Mouse (Mus musculus) retina, embryonic 14.5 days (tissue): ENCODE data around the gene Hmg20a.
A peak's percentile ranks its signal among the peaks of the same experiment; 100 is the strongest.

Experiments
- DNase-seq: peaks from one replicate; pipeline ENCODE4 v3.0.0-alpha.2; 2015; ENCODE audit warnings: low spot score

Hmg20a gene

GRCm38 (mm10) chr9:56439699-56440098 is 21.3 kb downstream of the Hmg20a start:
- no peak for DNase-seq

GRCm38 (mm10) chr9:56451570-56451969 is 33.2 kb downstream of the Hmg20a start:
- no peak for DNase-seq

DNA sequence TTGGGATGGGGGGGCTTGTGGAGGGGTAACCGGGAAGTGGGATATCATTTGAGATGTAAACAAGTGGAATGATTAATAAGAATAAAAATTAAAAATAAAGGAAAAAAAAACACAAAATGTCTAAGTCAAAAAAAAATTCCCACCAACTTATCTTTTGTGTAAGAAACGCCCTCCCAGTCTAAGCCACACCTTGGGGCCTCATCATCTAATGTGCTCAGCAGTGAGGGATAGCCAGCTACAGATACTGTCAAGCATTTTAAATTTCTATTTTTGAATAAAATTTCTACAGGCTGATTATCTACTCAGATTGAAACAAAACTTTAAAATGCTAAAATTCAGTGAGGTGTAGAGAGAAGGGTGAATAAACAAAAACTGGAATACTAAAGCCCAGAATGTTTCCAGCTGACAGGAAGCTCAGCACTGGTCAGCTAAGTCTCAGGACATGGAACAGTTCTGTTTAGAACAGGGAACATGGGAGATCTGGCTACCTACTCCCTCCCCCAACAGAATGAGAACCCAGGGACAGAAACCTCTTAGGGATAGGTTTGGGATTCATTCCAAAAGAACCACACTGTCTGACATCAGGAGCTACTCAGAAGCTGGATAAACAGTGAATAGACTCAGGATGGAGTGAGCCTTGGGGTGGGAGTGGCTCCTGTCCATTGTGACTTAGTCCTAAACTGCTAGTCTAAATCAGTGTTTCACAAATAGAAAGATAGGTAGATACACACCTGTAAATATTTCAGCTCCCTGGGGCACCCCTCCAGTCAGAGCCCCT is 34.8 kb downstream of the Hmg20a start:
- DNase-seq, result no peak

DNA sequence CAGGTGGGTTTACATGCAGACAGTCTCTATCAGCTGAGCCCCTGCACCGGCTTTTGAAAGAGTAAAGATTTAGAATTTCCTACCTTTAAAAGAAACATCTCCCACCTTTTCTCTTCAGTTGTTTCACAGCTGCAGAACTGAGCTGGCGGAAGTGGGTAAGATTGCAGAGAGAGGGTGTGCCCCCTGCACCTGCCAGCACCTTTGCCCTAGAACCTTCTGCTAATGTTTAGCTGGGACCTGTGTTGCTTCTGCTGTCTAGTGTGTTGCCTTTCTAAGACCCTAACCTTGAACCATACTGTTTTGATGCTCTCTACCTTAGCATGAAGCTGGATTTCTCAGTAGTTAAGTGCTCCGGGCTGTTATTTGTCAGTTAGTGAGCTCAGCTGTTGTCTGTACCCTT is 38.0 kb downstream of the Hmg20a start:
- no peak for DNase-seq

DNA sequence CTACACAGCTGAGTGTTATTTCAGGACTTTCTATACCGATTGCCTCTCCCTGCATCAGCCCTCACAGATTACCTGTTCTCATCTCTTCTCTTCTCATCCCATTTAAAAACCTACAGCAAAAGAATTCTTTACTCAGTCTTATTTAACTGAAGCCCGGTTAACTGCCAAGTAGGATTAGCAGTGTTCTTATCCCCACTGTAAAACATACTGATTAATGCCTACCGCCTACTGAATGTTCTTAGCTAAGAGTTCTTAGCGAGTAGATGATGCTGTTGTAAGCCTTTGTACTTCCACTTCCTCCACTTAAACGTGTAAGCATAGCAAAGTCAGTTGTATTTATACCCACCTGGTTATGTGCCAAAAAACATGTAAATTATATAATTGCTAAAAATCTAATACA is 42.6 kb downstream of the Hmg20a start:
- DNase-seq, result no peak

DNA sequence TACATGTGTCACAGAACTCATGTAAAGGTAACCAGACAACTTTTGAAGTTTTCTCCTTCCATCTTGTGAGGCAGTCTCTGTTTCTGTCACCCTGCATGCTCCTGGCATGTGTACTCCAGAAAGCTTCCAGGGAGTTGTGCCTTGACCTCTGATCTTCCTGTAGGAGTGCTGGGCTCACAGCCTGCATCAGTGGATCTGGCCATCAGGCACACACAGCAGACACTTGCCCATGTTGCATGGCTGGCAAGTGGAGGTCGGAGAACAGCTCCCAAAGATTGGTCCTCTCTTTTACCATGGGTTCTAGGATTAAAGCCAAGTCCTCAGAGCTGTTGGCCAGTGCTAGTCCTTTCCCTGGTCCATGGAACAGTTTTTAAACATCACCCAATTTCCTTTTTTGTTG is 44.2 kb downstream of the Hmg20a start:
- DNase-seq, result no peak

GRCm38 (mm10) chr9:56463046-56463445 is 44.6 kb downstream of the Hmg20a start:
- DNase-seq, result no peak

GRCm38 (mm10) chr9:56463686-56464515 is 45.5 kb downstream of the Hmg20a start:
- DNase-seq, result no peak

GRCm38 (mm10) chr9:56464863-56465654 is 46.6 kb downstream of the Hmg20a start:
- DNase-seq, result peak; percentile 12

DNA sequence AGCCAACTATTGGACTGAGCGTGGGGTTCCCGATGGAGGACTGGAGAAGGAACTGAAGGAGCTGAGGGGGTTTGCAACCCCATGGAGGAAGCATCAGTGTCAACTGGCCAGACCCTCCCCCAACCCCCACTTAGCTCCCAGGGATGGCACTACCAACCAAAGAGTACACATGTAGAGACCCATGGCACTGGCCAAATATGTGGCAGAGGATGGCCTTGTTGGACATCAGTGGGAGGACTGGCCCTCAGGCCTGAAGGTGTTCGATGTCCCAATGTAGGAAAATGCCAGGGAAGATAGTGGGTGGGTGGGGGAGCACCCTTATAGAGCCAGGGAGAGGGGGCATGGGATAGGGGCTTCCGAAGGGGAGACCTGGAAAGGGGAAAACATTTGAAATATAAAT is 47.8 kb downstream of the Hmg20a start:
- no peak for DNase-seq

DNA sequence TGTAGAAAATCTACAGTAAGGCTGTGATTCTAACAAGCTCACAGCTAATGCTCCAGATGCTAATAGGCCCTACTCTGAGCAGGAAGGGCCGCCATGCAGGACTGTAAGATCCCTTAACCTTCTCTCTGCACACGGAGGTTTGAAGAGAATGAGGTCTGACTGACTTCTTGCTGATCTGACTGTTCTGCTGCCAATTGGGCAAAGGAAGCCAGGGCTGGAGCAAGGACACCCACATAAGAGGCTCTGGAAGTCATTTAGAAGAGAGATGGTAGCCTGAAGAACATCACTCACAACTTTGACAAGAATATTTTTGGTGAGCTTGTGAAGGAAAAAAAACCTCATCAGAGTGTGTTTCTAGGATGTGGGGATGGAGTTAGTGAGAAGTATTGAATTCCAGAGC is 51.2 kb downstream of the Hmg20a start:
- no peak for DNase-seq

DNA sequence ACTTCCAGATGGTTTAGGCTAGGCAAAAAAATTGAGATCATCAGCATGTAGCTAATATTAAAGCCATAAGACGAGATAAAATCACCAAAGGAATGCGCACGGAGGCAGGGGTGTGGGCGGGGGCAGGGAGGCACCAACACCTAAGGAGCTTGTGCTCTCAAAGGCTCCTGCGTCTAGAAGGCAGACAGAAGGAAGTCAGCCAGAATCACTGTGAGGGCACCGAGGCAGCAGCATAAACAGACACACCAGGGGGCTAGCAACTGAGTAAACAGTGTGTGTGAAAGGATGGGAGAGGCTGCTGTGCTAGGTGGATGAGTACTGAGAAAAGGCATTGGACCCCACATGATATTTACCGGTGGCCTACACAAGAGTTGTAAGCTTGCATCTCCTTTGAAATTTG is 51.9 kb downstream of the Hmg20a start:
- no peak for DNase-seq

GRCm38 (mm10) chr9:56478975-56479647 is 60.7 kb downstream of the Hmg20a start:
- no peak for DNase-seq

DNA sequence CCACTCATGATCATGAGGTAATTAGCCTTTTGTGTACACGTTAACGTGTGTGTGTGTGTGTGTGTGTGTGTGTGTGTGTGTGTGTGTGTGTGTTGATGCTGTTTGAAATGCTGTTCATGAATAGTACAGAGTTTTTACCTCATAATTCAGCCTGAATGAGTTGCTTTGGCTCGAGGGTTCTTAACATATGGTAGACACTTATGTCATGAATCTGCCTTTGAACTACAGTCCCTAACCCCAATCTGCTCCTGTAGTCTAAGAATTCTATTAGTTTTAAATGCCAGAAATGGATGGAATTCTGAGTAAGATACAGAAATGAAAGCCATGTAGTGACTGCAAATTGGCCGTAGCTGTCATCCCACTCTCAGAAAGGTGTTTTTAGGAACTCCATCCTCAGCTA is 64.2 kb downstream of the Hmg20a start:
- DNase-seq, result no peak

DNA sequence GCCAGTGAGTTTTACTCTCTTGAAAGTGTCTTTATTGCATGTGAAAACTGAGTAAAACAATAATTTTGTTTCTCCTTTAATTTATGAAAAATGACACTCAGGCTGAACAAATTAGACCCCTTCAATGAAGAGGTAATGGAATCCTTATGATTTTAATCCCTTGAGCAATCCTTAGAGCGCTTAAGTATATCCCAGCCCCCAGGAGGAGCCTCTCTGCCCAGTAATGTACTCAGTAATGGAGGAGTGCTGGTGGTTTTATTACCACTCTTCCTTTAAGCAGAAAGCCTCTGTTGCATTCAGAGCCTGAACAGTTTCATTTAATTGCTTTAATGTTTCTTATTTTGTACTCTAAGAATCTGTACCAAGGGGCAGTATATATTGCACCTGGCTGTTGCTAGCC is 67.0 kb downstream of the Hmg20a start:
- DNase-seq, result no peak

GRCm38 (mm10) chr9:56486158-56486557 is 67.7 kb downstream of the Hmg20a start:
- no peak for DNase-seq

DNA sequence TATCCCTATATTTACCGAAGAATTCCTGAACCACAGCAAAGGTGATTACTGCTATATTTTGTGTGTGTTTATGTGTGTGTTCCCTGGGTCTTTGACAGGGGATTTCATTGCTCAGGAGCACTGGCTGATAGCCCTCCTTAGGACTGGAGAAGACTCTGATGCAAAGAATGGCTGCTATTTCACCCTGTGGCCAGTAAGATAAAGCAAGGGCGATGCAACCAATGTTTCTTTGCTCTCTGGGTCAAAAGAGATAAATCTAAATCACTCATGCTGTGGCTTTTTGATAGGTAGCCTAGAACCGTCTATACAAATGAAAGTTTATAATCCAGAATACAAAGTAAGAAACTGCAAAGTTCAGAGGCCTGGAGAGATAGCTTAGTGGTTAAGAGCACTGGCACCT is 69.2 kb downstream of the Hmg20a start:
- DNase-seq, result no peak

GRCm38 (mm10) chr9:56492391-56492790 is 74.0 kb downstream of the Hmg20a start:
- DNase-seq, result no peak

- no peak for DNase-seq
Measured at GRCm38 (mm10) chr9:56492916-56493315, 74.5 kb downstream of the Hmg20a start.

GRCm38 (mm10) chr9:56495088-56495487 is 76.7 kb downstream of the Hmg20a start:
- DNase-seq, result no peak

GRCm38 (mm10) chr9:56495795-56496232 is 77.4 kb downstream of the Hmg20a start:
- no peak for DNase-seq

- DNase-seq, result no peak
Measured at GRCm38 (mm10) chr9:56496567-56496966, 78.2 kb downstream of the Hmg20a start.
